Comparison of ENCODE assay signal across 24 mouse cellular contexts in the genomic region with DNA sequence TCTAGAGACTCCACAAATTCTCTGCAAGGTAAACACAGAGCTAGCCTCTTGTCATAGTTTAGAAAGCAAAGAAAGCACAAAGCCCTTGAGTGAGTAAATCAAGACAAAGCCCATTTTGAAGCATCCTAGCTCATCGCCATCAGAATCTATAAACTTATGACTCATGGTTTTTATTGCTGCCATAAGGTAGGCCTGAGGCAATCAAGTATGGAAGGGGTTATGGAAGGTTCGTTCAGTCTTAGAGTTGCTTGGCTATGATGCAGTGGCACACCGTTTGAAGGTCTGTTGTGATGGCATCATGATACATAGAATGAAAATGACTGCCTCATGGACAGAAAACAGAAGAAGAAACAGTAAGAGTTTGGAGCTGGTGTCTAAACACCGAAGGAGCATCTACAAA.
A peak's percentile ranks its signal among the peaks of the same experiment; 100 is the strongest.
DNase-seq lines count a peak whose midpoint lies in the region; ATAC-seq and TF ChIP-seq lines count a peak whose summit lies in the region.
"Had no signal": no experiment of that assay in that cellular context is flagged by ENCODE, and none has a peak within 500 bp of the region (broad histone marks: within the 10 kb centered on the region; RNA-seq: fewer than 3 reads in every experiment).

No protein-coding gene starts in this region.

- H3K27me3 ChIP-seq in intestine, embryonic 14.5 days (replicated peaks; ENCODE audit: control insufficient read depth, insufficient read depth, low read length) = no peaks in the 10 kb centered on the region
- H3K27me3 ChIP-seq in intestine, embryonic 16.5 days (replicated peaks; ENCODE audit: control insufficient read depth, insufficient read depth, low read length) = no peaks in the 10 kb centered on the region
- no peaks in the 10 kb centered on the region for H3K27me3 ChIP-seq in intestine, postnatal 0 days (replicated peaks; ENCODE audit: control insufficient read depth, insufficient read depth, low read length)
- H3K27me3 ChIP-seq in heart, embryonic 11.5 days (ENCODE audit: control insufficient read depth, insufficient read depth, low read length) = no peaks in the 10 kb centered on the region
- H3K27me3 ChIP-seq: CH12.LX; embryonic facial prominence, embryonic 13.5 days; embryonic facial prominence, embryonic 15.5 days; forebrain, embryonic 12.5 days had no signal

- TF ChIP-seq CTCF in intestine, postnatal 0 days (IDR thresholded peaks at IDR 0.05; ENCODE audit: low read depth) = no peak

- H3K9ac ChIP-seq in intestine, embryonic 14.5 days (ENCODE audit: low read length) = no peak overlapping the region
- no peak overlapping the region for H3K9ac ChIP-seq in intestine, embryonic 16.5 days (ENCODE audit: low read depth, low read length)
- no peak overlapping the region for H3K9ac ChIP-seq in intestine, postnatal 0 days (ENCODE audit: low read depth, low read length)
- no peak overlapping the region for H3K9ac ChIP-seq in heart, embryonic 11.5 days (ENCODE audit: low read depth, low read length)
- H3K9ac ChIP-seq: embryonic facial prominence, embryonic 13.5 days; embryonic facial prominence, embryonic 15.5 days; forebrain, embryonic 12.5 days had no signal

- 0 out of 2 replicates have a peak, but pooled peaks have one; percentile 58 for ATAC-seq in intestine, embryonic 14.5 days (replicated peaks; ENCODE audit: low FRiP score, low TSS enrichment, low read depth)
- ATAC-seq in intestine, embryonic 16.5 days = no peak; the same call in 1 of the 2 replicates
- ATAC-seq in intestine, postnatal 0 days = peak; percentile 64
- ATAC-seq in heart, embryonic 11.5 days (replicated peaks; ENCODE audit: insufficient number of reproducible peaks, low FRiP score, low TSS enrichment) = no peak
- ATAC-seq: forebrain, embryonic 14.5 days; forebrain, embryonic 16.5 days had no signal

- DNase-seq in intestine, embryonic 14.5 days (ENCODE audit: low spot score) = no peak
- no peak for DNase-seq in Muller cell, postnatal 12 days (ENCODE audit: inconsistent ontology term)
- DNase-seq: adrenal gland, adult 2 months; adrenal gland, postnatal 10 days; adrenal gland, postnatal 25 days; cerebellum, adult 11 months; cerebellum, adult 18-20 months; cerebellum, adult 8-10 months; cerebellum, adult 9-11 months; cerebellum, postnatal 14 days; cerebellum, postnatal 36 days; embryo, embryonic 11 days had no signal

- no peak overlapping the region for H3K4me2 ChIP-seq in intestine, embryonic 14.5 days (ENCODE audit: low read length)
- no peak overlapping the region for H3K4me2 ChIP-seq in intestine, embryonic 16.5 days (ENCODE audit: low read depth, low read length)
- H3K4me2 ChIP-seq in intestine, postnatal 0 days (replicated peaks; ENCODE audit: low read depth) = no peak overlapping the region
- no peak overlapping the region for H3K4me2 ChIP-seq in heart, embryonic 11.5 days
- H3K4me2 ChIP-seq: embryonic facial prominence, embryonic 13.5 days; embryonic facial prominence, embryonic 15.5 days; forebrain, embryonic 12.5 days had no signal

- no peaks in the 10 kb centered on the region for H3K4me1 ChIP-seq in intestine, embryonic 14.5 days (replicated peaks; ENCODE audit: control insufficient read depth, insufficient read depth, low read length)
- no peaks in the 10 kb centered on the region for H3K4me1 ChIP-seq in intestine, embryonic 16.5 days (ENCODE audit: control insufficient read depth, insufficient read depth, low read length)
- H3K4me1 ChIP-seq in intestine, postnatal 0 days (replicated peaks; ENCODE audit: control insufficient read depth, insufficient read depth, low read length) = no peaks in the 10 kb centered on the region
- no peaks in the 10 kb centered on the region for H3K4me1 ChIP-seq in heart, embryonic 11.5 days (ENCODE audit: control insufficient read depth, insufficient read depth, low read length)
- H3K4me1 ChIP-seq: embryonic facial prominence, embryonic 15.5 days had no signal

- H3K9me3 ChIP-seq in intestine, embryonic 14.5 days (ENCODE audit: control insufficient read depth, low read length) = no peaks in the 10 kb centered on the region
- no peaks in the 10 kb centered on the region for H3K9me3 ChIP-seq in intestine, embryonic 16.5 days (ENCODE audit: control insufficient read depth, low read length)
- H3K9me3 ChIP-seq in intestine, postnatal 0 days (ENCODE audit: control insufficient read depth) = no peaks in the 10 kb centered on the region
- no peaks in the 10 kb centered on the region for H3K9me3 ChIP-seq in heart, embryonic 11.5 days (replicated peaks; ENCODE audit: control insufficient read depth, low read length)
- H3K9me3 ChIP-seq: embryonic facial prominence, embryonic 13.5 days; embryonic facial prominence, embryonic 15.5 days; forebrain, embryonic 10.5 days; forebrain, embryonic 12.5 days; G1E had no signal

- H3K4me3 ChIP-seq in intestine, embryonic 14.5 days (ENCODE audit: low read depth, low read length) = no peak overlapping the region
- no peak overlapping the region for H3K4me3 ChIP-seq in intestine, embryonic 16.5 days (ENCODE audit: low read length)
- no peak overlapping the region for H3K4me3 ChIP-seq in intestine, postnatal 0 days (ENCODE audit: low read depth, low read length)
- no peak overlapping the region for H3K4me3 ChIP-seq in heart, embryonic 11.5 days (ENCODE audit: low read depth, low read length)
- H3K4me3 ChIP-seq: embryonic facial prominence, embryonic 13.5 days; embryonic facial prominence, embryonic 15.5 days; erythroblast, embryonic 14.5 days; forebrain, embryonic 10.5 days; forebrain, embryonic 12.5 days had no signal

- H3K27ac ChIP-seq in intestine, embryonic 14.5 days (ENCODE audit: low read depth) = no peak overlapping the region
- no peak overlapping the region for H3K27ac ChIP-seq in intestine, embryonic 16.5 days (ENCODE audit: low read length)
- H3K27ac ChIP-seq in intestine, postnatal 0 days (ENCODE audit: low read depth, low read length) = no peak overlapping the region
- no peak overlapping the region for H3K27ac ChIP-seq in heart, embryonic 11.5 days (ENCODE audit: low read depth, low read length)
- H3K27ac ChIP-seq: embryonic facial prominence, embryonic 13.5 days; embryonic facial prominence, embryonic 15.5 days; forebrain, embryonic 10.5 days; forebrain, embryonic 12.5 days had no signal

- H3K36me3 ChIP-seq in intestine, embryonic 14.5 days (ENCODE audit: control insufficient read depth, insufficient read depth, low read length) = no peaks in the 10 kb centered on the region
- H3K36me3 ChIP-seq in intestine, embryonic 16.5 days (ENCODE audit: control insufficient read depth, insufficient read depth, low read length) = no peaks in the 10 kb centered on the region
- H3K36me3 ChIP-seq in intestine, postnatal 0 days (ENCODE audit: control insufficient read depth, insufficient read depth) = no peaks in the 10 kb centered on the region
- H3K36me3 ChIP-seq in heart, embryonic 11.5 days (ENCODE audit: control insufficient read depth, insufficient read depth, low read length) = no peaks in the 10 kb centered on the region
- H3K36me3 ChIP-seq: embryonic facial prominence, embryonic 13.5 days; embryonic facial prominence, embryonic 15.5 days; forebrain, embryonic 10.5 days; forebrain, embryonic 12.5 days; G1E had no signal

- WGBS in intestine, embryonic 14.5 days = 67% methylated on average over 4 of the region's 4 CpGs
- WGBS in intestine, embryonic 16.5 days = 68% methylated on average over 4 of the region's 4 CpGs
- 49% methylated on average over 4 of the region's 4 CpGs for WGBS in intestine, postnatal 0 days
- WGBS in heart, embryonic 11.5 days (ENCODE audit: insufficient replicate concordance) = 82% methylated on average over 4 of the region's 4 CpGs

Comparison
In these comparisons a context has a peak if more than half of its experiments do, and no peak if none do; other contexts are left out.
1. ATAC-seq: peak in intestine, embryonic 14.5 days (single experiment) and intestine, postnatal 0 days (single experiment); none in intestine, embryonic 16.5 days (single experiment) and heart, embryonic 11.5 days (single experiment).